Mouse (Mus musculus) hindbrain, embryonic 13.5 days (tissue): Measurements from ENCODE around the gene Trim62. TPM values are rescaled to one million over a fixed set of nuclear protein-coding genes. Genes with fewer than 3 reads are reported as not detected.

Experiments used
- ATAC-seq: fragments of 200-750 bp; cut with Nextera tagmentation; 2 replicates; pipeline ENCODE4 v1.8.0; 2017; ENCODE audit warnings: moderate TSS enrichment; ENCODE audit not compliant: low FRiP score
- H3K27ac ChIP-seq: fragments of 300-500 bp; sonication (generic); 2 replicates; pipeline ENCODE4 v1.5.1; 2015; ENCODE audit warnings: inconsistent platforms, mild to moderate bottlenecking, moderate library complexity
- H3K27me3 ChIP-seq: fragments of 300-500 bp; sonication (generic); 2 replicates; pipeline ENCODE4 v1.6.1; 2015; ENCODE audit warnings: mild to moderate bottlenecking, inconsistent platforms
- H3K36me3 ChIP-seq: fragments of 300-500 bp; sonication (generic); 2 replicates; pipeline ENCODE4 v1.6.1; 2015; ENCODE audit warnings: mild to moderate bottlenecking, inconsistent platforms
- H3K4me1 ChIP-seq: fragments of 300-500 bp; sonication (generic); replicated peaks from 2 replicates; pipeline ENCODE4 v1.6.1; 2015; ENCODE audit warnings: inconsistent platforms
- H3K4me2 ChIP-seq: fragments of 300-500 bp; sonication (generic); 2 replicates; pipeline ENCODE4 v1.6.1; 2015; ENCODE audit warnings: inconsistent platforms, mild to moderate bottlenecking, moderate library complexity
- H3K4me3 ChIP-seq: fragments of 300-500 bp; sonication (generic); 2 replicates; pipeline ENCODE4 v1.5.1; 2015; ENCODE audit warnings: mild to moderate bottlenecking, inconsistent platforms
- H3K9ac ChIP-seq: fragments of 300-500 bp; sonication (generic); 2 replicates; pipeline ENCODE4 v1.6.1; 2015; ENCODE audit warnings: mild to moderate bottlenecking, inconsistent platforms
- H3K9me3 ChIP-seq: fragments of 300-500 bp; sonication (generic); 2 replicates; pipeline ENCODE4 v1.6.1; 2016; ENCODE audit warnings: inconsistent platforms
- WGBS: fragments of 180-500 bp; shearing (Covaris S2); methylation state at CpG from one replicate; pipeline ENCODE4 v1.1.7; 2015; 5-methylcytosine and 5-hydroxymethylcytosine counted together
- polyA plus RNA-seq: library from polyadenylated mRNA; unstranded; fragments of >200 nt; fragmentation: Nextera tagmentation; extraction: Ambion mirVana; gene quantifications from 2 replicates; pipeline ENCODE4 v1.2.1, GENCODE M21; 2015

The Trim62 gene
- polyA plus RNA-seq, 1 experiment from 2014 or later: 20.0 TPM

- H3K4me1 ChIP-seq: 0 out of 2 replicates have a peak, but pooled peaks cover 7% of the 10 kb centered on the region
- no peaks in the 10 kb centered on the region for H3K36me3 ChIP-seq
- ATAC-seq: no peak
- 78% methylated on average over 6 of the region's 6 CpGs for WGBS
- H3K27ac ChIP-seq: no peak overlapping the region
- H3K27me3 ChIP-seq: peaks cover 23% of the 10 kb centered on the region
- H3K4me3 ChIP-seq: no peak overlapping the region
- no peak overlapping the region for H3K9ac ChIP-seq
- H3K9me3 ChIP-seq: no peaks in the 10 kb centered on the region
- no peak overlapping the region for H3K4me2 ChIP-seq
These were observed 34.4 kb downstream of the Trim62 start for GRCm38 (mm10) chr4:128917756-128918155.

- Histone ChIP-seq H3K9ac (no peak overlapping the region), H3K4me2 (no peak overlapping the region), H3K9me3 (no peaks in the 10 kb centered on the region), H3K4me3 (no peak overlapping the region), H3K27ac (no peak overlapping the region), H3K4me1 (0 out of 2 replicates have a peak, but pooled peaks cover 7% of the 10 kb centered on the region), H3K36me3 (no peaks in the 10 kb centered on the region), H3K27me3 (peaks cover 27% of the 10 kb centered on the region)
- WGBS: 67% methylated on average over 3 of the region's 3 CpGs
- ATAC-seq: no peak
These were observed 34.8 kb downstream of the Trim62 start for GRCm38 (mm10) chr4:128918187-128918586.

- H3K4me2 ChIP-seq: no peak overlapping the region
- peaks cover 34% of the 10 kb centered on the region for H3K27me3 ChIP-seq
- 30% methylated on average over 10 of the region's 10 CpGs for WGBS
- no peak overlapping the region for H3K27ac ChIP-seq
- no peak for ATAC-seq
- H3K9ac ChIP-seq: no peak overlapping the region
- no peaks in the 10 kb centered on the region for H3K9me3 ChIP-seq
- H3K4me1 ChIP-seq: 0 out of 2 replicates have a peak, but pooled peaks cover 5% of the 10 kb centered on the region
- no peaks in the 10 kb centered on the region for H3K36me3 ChIP-seq
- H3K4me3 ChIP-seq: no peak overlapping the region
These were observed 35.7 kb downstream of the Trim62 start for GRCm38 (mm10) chr4:128919106-128919505.

- peaks cover 11% of the 10 kb centered on the region for H3K4me1 ChIP-seq
- 96% methylated on average over 3 of the region's 3 CpGs for WGBS
- no peak for ATAC-seq
These were observed 40.2 kb downstream of the Trim62 start for GRCm38 (mm10) chr4:128923603-128924002.

GRCm38 (mm10) chr4:128924841-128925606, 41.6 kb downstream of the Trim62 start:
- H3K4me1 ChIP-seq: peaks cover 11% of the 10 kb centered on the region
- WGBS: 13% methylated on average over 36 of the region's 36 CpGs
- ATAC-seq: peak; percentile 91
- H3K36me3 ChIP-seq: no peaks in the 10 kb centered on the region
- H3K27me3 ChIP-seq: peaks cover 45% of the 10 kb centered on the region
- peak overlapping the region; percentile 41 for H3K4me3 ChIP-seq
- peak overlapping the region; percentile 73 for H3K9ac ChIP-seq
- peak overlapping the region; percentile 68 for H3K4me2 ChIP-seq
- peak overlapping the region; percentile 52 for H3K27ac ChIP-seq
- no peaks in the 10 kb centered on the region for H3K9me3 ChIP-seq

More at GRCm38 (mm10) chr4:128923603-128924002, 40.2 kb downstream of the Trim62 start:
- Histone ChIP-seq H3K27me3 (peaks cover 45% of the 10 kb centered on the region), H3K4me2 (no peak overlapping the region), H3K4me3 (no peak overlapping the region), H3K27ac (no peak overlapping the region), H3K9me3 (no peaks in the 10 kb centered on the region), H3K36me3 (no peaks in the 10 kb centered on the region), H3K9ac (no peak overlapping the region)

- H3K4me3 ChIP-seq: no peak overlapping the region
- H3K4me1 ChIP-seq: no peaks in the 10 kb centered on the region
- H3K9me3 ChIP-seq: no peaks in the 10 kb centered on the region
- no peak overlapping the region for H3K27ac ChIP-seq
- H3K9ac ChIP-seq: 0 out of 2 replicates have a peak overlapping the region, but pooled peaks have one; percentile 43
- ATAC-seq: no peak
- peaks cover 1% of the 10 kb centered on the region; the same call in 1 of the 2 replicates for H3K27me3 ChIP-seq
- H3K36me3 ChIP-seq: no peaks in the 10 kb centered on the region; the same call in 1 of the 2 replicates
- 72% methylated on average over 7 of the region's 7 CpGs for whole genome bisulfite sequencing
- no peak overlapping the region for H3K4me2 ChIP-seq
These were observed 49.4 kb downstream of the Trim62 start for GRCm38 (mm10) chr4:128932783-128933182.

- Histone ChIP-seq H3K4me3 (no peak overlapping the region), H3K36me3 (no peaks in the 10 kb centered on the region; the same call in 1 of the 2 replicates), H3K4me2 (no peak overlapping the region), H3K27ac (no peak overlapping the region), H3K27me3 (no peaks in the 10 kb centered on the region), H3K9ac (no peak overlapping the region), H3K4me1 (no peaks in the 10 kb centered on the region), H3K9me3 (no peaks in the 10 kb centered on the region)
- no peak for ATAC-seq
- WGBS: 73% methylated on average over 5 of the region's 5 CpGs
These were observed 52.2 kb downstream of the Trim62 start for GRCm38 (mm10) chr4:128935595-128935994.

GRCm38 (mm10) chr4:128942346-128942745, 59.0 kb downstream of the Trim62 start:
- Histone ChIP-seq H3K27ac (no peak overlapping the region), H3K4me2 (no peak overlapping the region), H3K36me3 (no peaks in the 10 kb centered on the region), H3K9me3 (no peaks in the 10 kb centered on the region), H3K4me1 (peaks cover 2% of the 10 kb centered on the region), H3K4me3 (no peak overlapping the region), H3K27me3 (no peaks in the 10 kb centered on the region), H3K9ac (no peak overlapping the region)
- ATAC-seq: no peak
- WGBS: 59% methylated on average over 3 of the region's 3 CpGs

GRCm38 (mm10) chr4:128946736-128947135, 63.4 kb downstream of the Trim62 start:
- 80% methylated on average over 9 of the region's 9 CpGs for WGBS

GRCm38 (mm10) chr4:128947326-128947933, 64.0 kb downstream of the Trim62 start:
- no peak for ATAC-seq
- Histone ChIP-seq H3K36me3 (no peaks in the 10 kb centered on the region), H3K27me3 (no peaks in the 10 kb centered on the region), H3K4me2 (peak overlapping the region; percentile 37), H3K4me1 (peaks cover 9% of the 10 kb centered on the region), H3K9ac (no peak overlapping the region), H3K9me3 (no peaks in the 10 kb centered on the region), H3K4me3 (peak overlapping the region; percentile 7; the same call in 1 of the 2 replicates), H3K27ac (no peak overlapping the region)
- WGBS: 16% methylated on average over 18 of the region's 18 CpGs

More at GRCm38 (mm10) chr4:128946736-128947135, 63.4 kb downstream of the Trim62 start:
- no peak for ATAC-seq
- Histone ChIP-seq H3K9ac (no peak overlapping the region), H3K36me3 (no peaks in the 10 kb centered on the region), H3K27ac (no peak overlapping the region), H3K27me3 (no peaks in the 10 kb centered on the region), H3K4me2 (no peak overlapping the region), H3K4me3 (no peak overlapping the region), H3K9me3 (no peaks in the 10 kb centered on the region), H3K4me1 (peaks cover 9% of the 10 kb centered on the region)

GRCm38 (mm10) chr4:128948137-128948674, 64.8 kb downstream of the Trim62 start:
- Histone ChIP-seq H3K27me3 (no peaks in the 10 kb centered on the region), H3K9me3 (no peaks in the 10 kb centered on the region), H3K27ac (no peak overlapping the region), H3K9ac (no peak overlapping the region), H3K36me3 (no peaks in the 10 kb centered on the region), H3K4me2 (no peak overlapping the region), H3K4me3 (no peak overlapping the region), H3K4me1 (peaks cover 9% of the 10 kb centered on the region)
- ATAC-seq: no peak
- WGBS: 28% methylated on average over 6 of the region's 6 CpGs

- Histone ChIP-seq H3K4me1 (peaks cover 13% of the 10 kb centered on the region), H3K4me3 (no peak overlapping the region), H3K9me3 (no peaks in the 10 kb centered on the region), H3K4me2 (no peak overlapping the region), H3K36me3 (no peaks in the 10 kb centered on the region), H3K27me3 (no peaks in the 10 kb centered on the region), H3K9ac (no peak overlapping the region), H3K27ac (no peak overlapping the region)
- WGBS: 58% methylated on average over 15 of the region's 15 CpGs
- ATAC-seq: no peak
These were observed 66.2 kb downstream of the Trim62 start for GRCm38 (mm10) chr4:128949470-128950005.
